Mouse (Mus musculus) left cerebral cortex, adult 8-10 months (tissue): ENCODE data around the gene Sytl2. TPM values are rescaled to one million over a fixed set of nuclear protein-coding genes. Genes with fewer than 3 reads are reported as not detected.
A peak's percentile ranks its signal among the peaks of the same experiment; 100 is the strongest.

Experiments
- DNase-seq, 2 experiments: peaks; one replicate each; pipeline ENCODE4 v3.0.0; 2022; ENCODE audit warnings: low spot score in 2 of 2
- total RNA-seq, 4 experiments: library from RNA; stranded (reverse); gene quantifications; 2 replicates each; pipeline ENCODE4 v1.2.4; 2022

Sytl2 gene
- total RNA-seq, 4 experiments from 2014 or later: 79.5 to 104 (median 86.6) TPM

- no peak for DNase-seq
Measured at GRCm38 (mm10) chr7:90362788-90363187, 60.7 kb downstream of the Sytl2 start.

DNA sequence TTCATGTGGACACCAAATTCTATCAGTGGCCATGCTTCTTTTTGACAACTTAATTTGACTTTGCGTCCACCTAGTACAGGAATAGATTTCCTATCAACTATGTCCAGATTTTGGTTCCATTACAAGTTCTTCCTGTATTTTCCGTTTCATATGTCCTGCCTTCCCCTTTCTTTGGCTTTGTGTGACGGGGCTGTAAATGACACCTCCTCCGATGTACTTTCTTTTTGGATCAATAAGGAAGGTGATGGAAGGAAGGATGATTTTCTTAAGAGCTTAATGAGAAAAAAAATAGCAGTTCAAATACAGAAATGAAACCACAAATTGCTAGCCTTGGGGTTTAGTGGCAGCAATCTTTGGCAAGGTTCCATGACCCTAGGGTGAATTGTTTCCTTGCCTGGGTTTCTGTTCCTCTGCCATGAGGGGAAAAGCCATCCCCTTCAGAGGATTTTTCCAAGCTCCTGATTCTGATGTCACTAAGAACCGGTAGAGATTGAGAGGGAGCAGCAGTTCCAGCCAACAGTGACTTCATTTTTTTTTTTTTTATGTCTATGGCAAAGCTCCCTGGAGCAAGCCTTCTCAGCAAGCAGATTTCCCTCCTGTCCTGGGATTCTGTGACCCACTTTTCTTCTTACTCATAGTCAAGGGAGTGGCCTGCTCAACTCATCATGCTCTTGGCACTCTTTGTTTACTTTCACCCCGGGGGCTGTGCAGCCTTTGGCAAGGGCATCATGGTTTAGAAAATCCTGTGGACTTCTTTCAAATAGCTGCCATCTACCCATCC is 68.2 kb downstream of the Sytl2 start:
- no peak for DNase-seq

DNA sequence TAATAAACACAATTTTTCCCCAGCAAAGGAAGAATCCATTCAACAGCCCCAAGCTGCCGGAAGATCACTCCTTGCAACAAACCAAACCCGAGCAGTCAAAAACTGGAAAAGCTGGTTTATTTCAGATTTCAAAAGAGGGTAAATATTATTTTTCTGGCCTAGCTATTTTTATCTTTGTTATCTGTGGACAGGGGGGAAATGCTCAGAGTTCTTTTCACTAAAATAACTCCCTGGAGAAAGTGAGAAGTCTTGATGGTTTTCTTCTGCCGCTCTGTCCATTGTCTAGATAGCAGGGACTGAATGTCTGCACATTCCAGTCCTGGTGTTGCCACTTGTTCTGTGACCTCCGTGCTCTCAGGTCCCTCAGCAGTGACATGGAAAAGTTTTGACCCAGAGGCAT is 70.8 kb downstream of the Sytl2 start:
- no peak for DNase-seq

DNA sequence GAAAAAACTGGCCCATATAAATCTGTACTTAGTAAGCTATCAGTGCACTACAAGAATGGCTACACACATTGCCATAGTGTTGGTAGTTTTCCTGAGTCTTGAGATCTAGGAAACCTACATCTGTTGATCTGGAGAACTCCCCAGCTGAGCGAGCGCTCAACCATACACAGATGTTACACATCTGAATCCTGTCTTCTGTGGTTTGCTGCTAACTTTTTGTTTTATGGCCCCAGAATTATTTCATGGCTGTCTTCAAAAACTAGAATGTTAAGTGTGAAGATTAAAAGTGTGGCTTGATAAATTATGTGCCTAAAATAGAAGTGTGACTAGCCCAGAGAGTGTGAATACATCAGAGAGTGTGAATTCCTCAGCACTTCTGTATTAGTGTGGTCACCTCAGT is 82.4 kb downstream of the Sytl2 start:
- no peak for DNase-seq

DNA sequence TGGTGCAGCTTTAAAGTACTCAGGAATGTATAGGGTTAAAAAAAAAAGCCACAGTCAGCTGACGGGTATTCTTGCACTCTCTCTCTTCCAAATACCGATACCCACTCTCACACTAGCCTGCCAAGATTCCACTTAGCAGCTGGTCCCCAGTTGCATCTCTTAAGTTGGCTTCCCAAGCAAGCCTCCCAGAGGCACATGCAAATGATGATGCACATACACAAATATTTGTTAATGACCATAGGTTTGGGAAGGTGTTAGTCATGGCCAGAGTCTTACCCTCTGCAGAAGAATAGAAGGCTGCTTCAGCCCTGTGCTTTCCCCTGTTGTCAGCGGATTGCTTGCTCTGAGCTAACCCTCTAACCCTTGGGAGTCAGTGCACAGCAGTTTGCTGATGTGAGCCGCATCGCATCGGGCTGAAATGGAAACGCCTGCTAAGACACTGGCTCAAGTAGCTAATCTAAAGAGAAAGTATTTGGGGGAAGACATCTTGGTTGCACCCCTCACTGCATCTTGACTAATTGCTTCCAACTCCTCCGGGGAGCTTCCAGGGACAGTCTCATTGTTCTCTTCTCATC is 84.9 kb downstream of the Sytl2 start:
- DNase-seq: peak; percentile 36 to 57

DNA sequence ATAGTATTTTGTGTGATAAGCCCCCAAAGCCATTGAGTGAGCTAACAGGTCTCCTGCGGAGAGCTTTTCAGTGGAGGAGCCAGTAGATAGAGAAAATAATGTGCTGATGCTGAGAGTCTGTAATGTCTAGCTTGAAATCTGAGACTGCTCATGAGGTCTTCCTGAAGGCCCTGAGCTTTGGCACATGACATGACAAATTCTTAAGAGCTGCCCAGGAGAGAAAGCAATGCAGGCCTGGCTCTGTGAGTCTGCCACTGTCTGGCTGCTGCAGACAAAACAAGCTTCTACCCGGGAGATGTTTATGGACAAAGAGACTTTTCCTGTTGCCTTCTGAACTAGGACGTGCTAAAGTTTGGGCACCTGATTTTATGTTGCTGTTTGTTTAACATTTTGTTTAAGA is 87.7 kb downstream of the Sytl2 start:
- DNase-seq: no peak

- DNase-seq: no peak
Measured at GRCm38 (mm10) chr7:90395073-90395472, 93.0 kb downstream of the Sytl2 start.

- DNase-seq: no peak
Measured at GRCm38 (mm10) chr7:90395928-90396327, 93.9 kb downstream of the Sytl2 start.

DNA sequence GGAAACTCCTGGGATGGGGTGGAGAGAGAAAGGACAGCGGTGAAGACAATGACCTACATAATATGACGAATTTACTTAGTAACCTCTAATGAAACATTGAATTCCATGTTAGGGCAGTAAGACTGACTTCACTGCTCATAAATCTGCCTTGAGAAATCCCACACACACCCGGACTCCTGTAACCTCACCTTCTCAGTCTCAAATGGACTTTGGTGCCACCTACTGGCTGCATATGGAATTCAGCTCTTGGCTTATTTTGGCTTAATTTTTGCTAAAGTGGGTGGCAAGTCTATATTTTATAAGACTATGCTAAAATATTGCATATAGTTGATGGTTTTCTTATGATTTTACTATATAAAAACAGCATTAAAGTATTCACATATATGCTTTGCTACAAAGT is 107.9 kb downstream of the Sytl2 start:
- DNase-seq: peak in 1 of 2 experiments; percentile 32

DNA sequence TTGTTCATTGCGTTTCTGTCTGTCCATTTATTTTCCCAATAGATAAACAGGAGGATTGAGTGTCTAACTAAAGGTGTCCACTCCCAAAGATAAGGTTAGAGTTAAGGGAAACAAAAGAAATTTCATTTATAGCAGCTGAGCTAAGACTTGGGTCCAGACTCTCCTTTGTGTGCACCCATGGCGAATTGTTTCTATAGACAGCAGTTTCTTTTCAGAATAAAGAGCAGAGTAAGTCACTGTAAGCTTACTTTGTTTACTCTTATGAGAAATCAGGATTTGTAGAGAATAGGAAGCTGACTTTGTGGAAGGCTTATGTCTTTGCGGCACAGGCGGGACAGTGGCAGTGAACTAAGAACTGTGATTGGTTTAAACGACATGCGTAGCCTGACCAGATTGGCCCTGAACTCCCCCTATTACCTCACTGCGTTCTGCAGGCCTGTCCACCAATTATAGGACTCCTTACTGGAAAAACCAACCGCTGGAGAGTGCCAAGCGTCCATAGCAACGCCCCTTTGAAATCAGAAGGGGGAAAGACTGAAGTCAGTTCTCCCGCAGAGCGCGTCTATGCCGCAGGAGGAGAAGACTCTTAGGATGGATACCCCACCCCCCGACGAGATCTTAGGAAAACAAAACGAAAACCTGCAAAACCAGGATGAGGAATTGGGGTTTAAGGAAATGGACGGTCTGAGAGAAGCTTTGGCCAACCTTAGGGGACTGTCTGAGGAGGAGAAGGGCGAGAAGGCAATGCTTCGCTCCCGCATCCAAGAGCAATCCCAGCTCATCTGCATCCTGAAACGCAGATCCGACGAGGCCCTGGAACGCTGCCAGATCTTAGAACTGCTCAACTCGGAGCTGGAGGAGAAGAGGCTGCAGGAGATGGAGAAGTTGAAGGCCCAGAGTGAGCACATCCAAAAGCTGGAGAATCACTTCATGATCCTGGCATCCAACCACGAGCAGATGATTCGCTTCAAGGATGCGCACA is 124.3 kb downstream of the Sytl2 start, which contains the start of gene Ccdc89:
Gene Ccdc89, plus strand, starts transcription at position 558 of the 982 bp plus-strand sequence.
- DNase-seq: peak; percentile 37 to 85

- peak in 1 of 2 experiments; percentile 13 for DNase-seq
Measured at GRCm38 (mm10) chr7:90427006-90427405, 125.0 kb downstream of the Sytl2 start.

- no peak for DNase-seq
Measured at GRCm38 (mm10) chr7:90432221-90432620, 130.2 kb downstream of the Sytl2 start.

- no peak for DNase-seq
Measured at GRCm38 (mm10) chr7:90440044-90440443, 138.0 kb downstream of the Sytl2 start.

DNA sequence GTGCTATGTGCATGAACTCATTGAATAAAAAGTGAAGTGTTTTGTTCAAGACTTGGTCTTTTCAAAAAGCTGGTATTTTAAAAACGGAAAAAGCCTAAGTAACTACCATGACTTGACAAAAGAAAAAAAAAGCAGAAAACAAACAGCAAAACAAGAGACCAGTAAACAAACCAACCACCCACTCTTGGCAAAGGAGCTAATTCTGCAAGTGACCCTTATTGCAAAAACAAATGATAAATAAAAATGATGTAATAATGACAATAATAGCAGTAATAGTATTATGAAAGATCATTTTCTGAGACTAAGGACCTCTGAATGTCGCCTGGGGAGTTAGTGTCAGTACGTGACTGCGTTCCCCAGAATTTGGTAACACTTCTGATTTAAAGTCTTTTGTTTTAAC is 140.0 kb downstream of the Sytl2 start:
- no peak for DNase-seq

DNA sequence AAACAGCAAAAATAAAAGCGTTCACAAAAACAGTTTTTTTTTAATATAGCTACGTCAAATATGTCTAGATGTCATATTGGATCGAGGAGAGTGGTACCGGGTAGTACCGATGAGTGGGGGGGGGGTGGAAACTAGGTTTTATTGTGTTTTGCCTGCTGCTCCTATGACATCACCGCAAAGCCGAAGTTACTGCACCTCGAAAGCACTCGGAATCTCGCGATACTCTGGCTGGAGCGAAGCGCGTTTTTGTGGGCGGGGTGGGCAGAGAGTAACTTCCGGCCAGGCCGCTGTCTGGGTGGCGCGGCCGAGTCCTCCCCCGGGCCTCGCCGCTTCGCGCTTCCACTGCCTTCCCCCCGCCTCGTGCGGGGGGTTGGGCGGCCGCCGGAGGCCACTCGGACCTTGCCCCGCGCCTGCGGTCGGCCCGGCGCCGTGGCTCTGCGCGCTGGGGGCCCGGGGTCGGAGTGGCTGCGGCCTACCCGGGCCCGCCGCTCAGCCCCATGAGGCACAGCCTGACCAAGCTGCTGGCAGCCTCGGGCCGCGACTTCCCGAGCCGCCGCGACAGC is 140.5 kb downstream of the Sytl2 start, which contains the start of gene Crebzf:
Gene Crebzf, plus strand, starts transcription at position 212 of the 563 bp plus-strand sequence.
- DNase-seq: peak; percentile 79 to 97

GRCm38 (mm10) chr7:90443101-90444091 is 141.3 kb downstream of the Sytl2 start:
- DNase-seq: peak; percentile 42 to 56

- no peak for DNase-seq
Measured at GRCm38 (mm10) chr7:90444206-90444605, 142.2 kb downstream of the Sytl2 start.

DNA sequence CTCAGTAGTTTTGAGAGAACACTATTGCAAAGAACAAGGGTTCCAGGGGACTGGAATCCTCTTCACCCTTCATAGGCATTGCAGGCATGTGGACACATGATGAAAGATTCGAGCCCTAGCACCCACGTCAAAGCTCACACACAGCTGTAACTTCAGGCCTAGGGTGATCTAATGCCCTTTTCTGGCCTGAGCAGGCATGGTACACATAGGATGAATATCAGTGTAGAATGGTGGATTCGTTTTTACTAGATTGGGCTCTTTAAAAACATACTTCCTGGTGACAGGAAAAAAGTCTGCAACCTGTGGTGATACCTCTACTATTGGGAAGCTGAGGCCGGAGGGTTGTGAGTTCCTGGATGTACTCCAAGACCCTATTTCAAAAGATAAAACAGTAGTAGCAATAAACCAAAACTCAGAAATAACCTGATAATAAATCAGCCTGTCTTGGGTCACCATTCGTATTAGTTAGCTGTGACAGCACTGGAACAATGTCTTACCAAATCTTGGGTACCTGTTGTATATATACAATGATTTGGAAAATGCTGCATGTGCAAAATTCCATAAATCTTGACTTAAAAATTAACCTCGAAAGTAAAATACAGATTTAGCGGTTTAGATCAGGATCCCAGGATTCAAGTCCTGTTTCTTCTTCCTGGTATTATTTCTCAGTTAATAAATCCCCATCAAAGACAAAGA is 154.2 kb downstream of the Sytl2 start:
- no peak for DNase-seq

GRCm38 (mm10) chr7:90456845-90457468 is 154.9 kb downstream of the Sytl2 start, which contains the start of gene Tmem126a:
Gene Tmem126a (minus strand): TSS chr7:90457229.
- peak; percentile 67 to 79 for DNase-seq
